Mouse (Mus musculus): Measurements from ENCODE around the gene Mrap2. TPM values are rescaled to one million over a fixed set of nuclear protein-coding genes. Genes with fewer than 3 reads are reported as not detected.

Gene Mrap2
- total RNA-seq, 2 experiments from 2014 or later = 4.3 to 5.2 TPM

- intact Hi-C loops (cut with DNase I) = no loop called here
- H3K4me3 ChIP-seq = no peak overlapping the region
- no peak for DNase-seq (ENCODE audit: extremely low spot score in 1 of 2, low spot score in 2 of 2)
- H3K27ac ChIP-seq = no peak overlapping the region
- no peak for TF ChIP-seq CTCF (IDR thresholded peaks at IDR 0.05)
Measured at GRCm38 (mm10) chr9:87193721-87194120, 49.6 kb downstream of the Mrap2 start.

GRCm38 (mm10) chr9:87197277-87197676 is 53.2 kb downstream of the Mrap2 start:
- no peak overlapping the region for H3K4me3 ChIP-seq
- H3K27ac ChIP-seq = no peak overlapping the region
- DNase-seq (ENCODE audit: extremely low spot score in 1 of 2, low spot score in 2 of 2) = no peak
- intact Hi-C loops (cut with DNase I) = loop anchor here (5.0 kb wide), 1 partner anchor 170 kb away; no protein-coding TSS in a partner anchor
- no peak for TF ChIP-seq CTCF (IDR thresholded peaks at IDR 0.05)

GRCm38 (mm10) chr9:87198036-87198435 is 53.9 kb downstream of the Mrap2 start:
- intact Hi-C loops (cut with DNase I) = loop anchor here (5.0 kb wide), 1 partner anchor 171 kb away; no protein-coding TSS in a partner anchor
- Histone ChIP-seq H3K4me3 (no peak overlapping the region), H3K27ac (no peak overlapping the region)
- no peak for DNase-seq (ENCODE audit: extremely low spot score in 1 of 2, low spot score in 2 of 2)
- no peak for TF ChIP-seq CTCF (IDR thresholded peaks at IDR 0.05)

- DNase-seq (ENCODE audit: extremely low spot score in 1 of 2, low spot score in 2 of 2) = no peak
- no peak for TF ChIP-seq CTCF (IDR thresholded peaks at IDR 0.05)
- intact Hi-C loops (cut with DNase I) = no loop called here
- Histone ChIP-seq H3K27ac (no peak overlapping the region), H3K4me3 (no peak overlapping the region)
Measured at GRCm38 (mm10) chr9:87200426-87200825, 56.3 kb downstream of the Mrap2 start.

GRCm38 (mm10) chr9:87200919-87201318 is 56.8 kb downstream of the Mrap2 start:
- no peak overlapping the region for H3K4me3 ChIP-seq
- H3K27ac ChIP-seq = no peak overlapping the region
- intact Hi-C loops (cut with DNase I) = no loop called here
- DNase-seq (ENCODE audit: extremely low spot score in 1 of 2, low spot score in 2 of 2) = no peak
- no peak for TF ChIP-seq CTCF (IDR thresholded peaks at IDR 0.05)

- Histone ChIP-seq H3K27ac (no peak overlapping the region), H3K4me3 (no peak overlapping the region)
- no peak for DNase-seq (ENCODE audit: extremely low spot score in 1 of 2, low spot score in 2 of 2)
- no peak for TF ChIP-seq CTCF (IDR thresholded peaks at IDR 0.05)
- intact Hi-C loops (cut with DNase I) = no loop called here
Measured at GRCm38 (mm10) chr9:87202431-87202830, 58.3 kb downstream of the Mrap2 start.

GRCm38 (mm10) chr9:87210830-87211339 is 66.8 kb downstream of the Mrap2 start:
- no peak overlapping the region for H3K4me3 ChIP-seq
- no peak for DNase-seq (ENCODE audit: extremely low spot score in 1 of 2, low spot score in 2 of 2)
- intact Hi-C loops (cut with DNase I) = loop anchor here (10.0 kb wide), 1 partner anchor 116 kb away; no protein-coding TSS in a partner anchor
- H3K27ac ChIP-seq = no peak overlapping the region
- no peak for TF ChIP-seq CTCF (IDR thresholded peaks at IDR 0.05)

GRCm38 (mm10) chr9:87213204-87213603 is 69.1 kb downstream of the Mrap2 start:
- no peak overlapping the region for H3K4me3 ChIP-seq
- intact Hi-C loops (cut with DNase I) = loop anchor here (10.0 kb wide), 1 partner anchor 118 kb away; no protein-coding TSS in a partner anchor
- no peak overlapping the region for H3K27ac ChIP-seq
- no peak for DNase-seq (ENCODE audit: extremely low spot score in 1 of 2, low spot score in 2 of 2)
- TF ChIP-seq CTCF (IDR thresholded peaks at IDR 0.05) = no peak

Other genes starting within 250 kb of the Mrap2 start
- 1 to 10 TPM; 8.1 to 8.8 TPM for gene Ripply2, start 128.8 kb upstream of the Mrap2 start, total RNA-seq (2021)
- gene Cyb5r4, start 122.3 kb upstream of the Mrap2 start, total RNA-seq (2021) = 10 to 100 TPM; 38.6 to 38.7 TPM
- gene Cep162, start 111.2 kb downstream of the Mrap2 start, total RNA-seq (2021) = 10 to 100 TPM; 10.0 to 10.1 TPM